Mouse (Mus musculus) embryo, embryonic 9.5 days (tissue): ENCODE results near the gene Six6.

Source experiments
- DNase-seq: peaks from one replicate; pipeline ENCODE4 v3.0.0-alpha.2; 2017; ENCODE audit errors: extremely low spot score

Gene Six6

GRCm38 (mm10) chr12:72957829-72958424 is 18.2 kb downstream of the Six6 start:
- DNase-seq: no peak

GRCm38 (mm10) chr12:72958446-72958845 is 18.8 kb downstream of the Six6 start:
- no peak for DNase-seq

GRCm38 (mm10) chr12:72962761-72963160 is 23.1 kb downstream of the Six6 start:
- no peak for DNase-seq

GRCm38 (mm10) chr12:72967541-72967940 is 27.8 kb downstream of the Six6 start:
- DNase-seq: no peak

GRCm38 (mm10) chr12:72970620-72971019 is 30.9 kb downstream of the Six6 start:
- DNase-seq: no peak

- DNase-seq: peak; percentile 67
Observed at GRCm38 (mm10) chr12:72973161-72973560, 33.5 kb downstream of the Six6 start.

- peak; percentile 14 for DNase-seq
Observed at GRCm38 (mm10) chr12:72976172-72976571, 36.5 kb downstream of the Six6 start.

GRCm38 (mm10) chr12:72976718-72977117 is 37.0 kb downstream of the Six6 start:
- DNase-seq: peak; percentile 79

- no peak for DNase-seq
Observed at GRCm38 (mm10) chr12:72977851-72978250, 38.2 kb downstream of the Six6 start.

- DNase-seq: no peak
Observed at GRCm38 (mm10) chr12:72979236-72979635, 39.5 kb downstream of the Six6 start.

GRCm38 (mm10) chr12:72982616-72983015 is 42.9 kb downstream of the Six6 start:
- no peak for DNase-seq

- no peak for DNase-seq
Observed at GRCm38 (mm10) chr12:72983071-72983857, 43.6 kb downstream of the Six6 start.
